Mouse (Mus musculus) liver (tissue): ENCODE results near the gene Sart1.
A peak's percentile ranks its signal among the peaks of the same experiment; 100 is the strongest.
"Not testable (repeated sequence)": the region's sequence is repeated elsewhere in the genome, so short reads cannot be mapped to it uniquely, and the experiment has no call there.

Experiments
- DNase-seq: peaks from one replicate; pipeline ENCODE4 v3.0.0-alpha.2; 2020; ENCODE audit warnings: mixed read lengths

Sart1 gene

GRCm38 (mm10) chr19:5366175-5367052 lies 22.1 kb downstream of the Sart1 start, which contains the start of gene Eif1ad:
Gene Eif1ad (plus strand): TSS chr19:5366741.
- DNase-seq: peak; percentile 94

- DNase-seq: no peak
Measured at GRCm38 (mm10) chr19:5365751-5366150, 22.8 kb downstream of the Sart1 start.

GRCm38 (mm10) chr19:5364124-5364523 lies 24.4 kb downstream of the Sart1 start:
- no peak for DNase-seq

- DNase-seq: no peak
Measured at GRCm38 (mm10) chr19:5362186-5362585, 26.3 kb downstream of the Sart1 start.

GRCm38 (mm10) chr19:5356080-5356479 lies 32.4 kb downstream of the Sart1 start:
- DNase-seq: no peak

GRCm38 (mm10) chr19:5353609-5354008 lies 34.9 kb downstream of the Sart1 start:
- no peak for DNase-seq

- not testable (repeated sequence) for DNase-seq
Measured at GRCm38 (mm10) chr19:5349502-5349873, 39.0 kb downstream of the Sart1 start, which contains the start of gene Cst6. Gene Cst6 (minus strand): TSS chr19:5349574.

GRCm38 (mm10) chr19:5348526-5349501 lies 39.7 kb downstream of the Sart1 start:
- DNase-seq: peak; percentile 10

- DNase-seq: no peak
Measured at GRCm38 (mm10) chr19:5348064-5348463, 40.4 kb downstream of the Sart1 start.

- no peak for DNase-seq
Measured at GRCm38 (mm10) chr19:5345297-5346131, 43.0 kb downstream of the Sart1 start.

- DNase-seq: no peak
Measured at GRCm38 (mm10) chr19:5341360-5341759, 47.1 kb downstream of the Sart1 start.

GRCm38 (mm10) chr19:5337975-5338374 lies 50.5 kb downstream of the Sart1 start:
- DNase-seq: peak; percentile 77

GRCm38 (mm10) chr19:5335441-5335840 lies 53.1 kb downstream of the Sart1 start, which contains the start of gene Catsper1:
Gene Catsper1 (plus strand): TSS chr19:5335741.
- DNase-seq: no peak

GRCm38 (mm10) chr19:5334741-5335140 lies 53.8 kb downstream of the Sart1 start:
- DNase-seq: no peak

GRCm38 (mm10) chr19:5327970-5328369 lies 60.5 kb downstream of the Sart1 start:
- no peak for DNase-seq
